Mouse (Mus musculus): Measurements from ENCODE around the gene Fip1l1. TPM values are rescaled to one million over a fixed set of nuclear protein-coding genes. Genes with fewer than 3 reads are reported as not detected.

The Fip1l1 gene
- polyA plus RNA-seq, 1 experiment from 2014 or later: 113 TPM

GRCm38 (mm10) chr5:74602371-74602770 is 67.1 kb downstream of the Fip1l1 start:
- Histone ChIP-seq H3K36me3 (ENCODE audit: control insufficient read depth, insufficient read depth, low read length) (no peaks in the 10 kb centered on the region; the same call in 1 of the 2 replicates), H3K27me3 (ENCODE audit: control insufficient read depth, insufficient read depth, low read length) (no peaks in the 10 kb centered on the region), H3K9ac (ENCODE audit: low read length) (no peak overlapping the region), H3K4me1 (ENCODE audit: control insufficient read depth, insufficient read depth, low read length) (0 out of 2 replicates have a peak, but pooled peaks cover 5% of the 10 kb centered on the region), H3K4me3 (ENCODE audit: low read depth, low read length) (no peak overlapping the region), H3K9me3 (ENCODE audit: control insufficient read depth, low read length) (no peaks in the 10 kb centered on the region), H3K4me2 (ENCODE audit: low read depth, severe bottlenecking) (no peak overlapping the region), H3K27ac (replicated peaks; ENCODE audit: low read depth, low read length) (no peak overlapping the region)
- ATAC-seq (ENCODE audit: insufficient number of reproducible peaks, low FRiP score, low TSS enrichment, low read depth) (no peak), DNase-seq (ENCODE audit: low spot score) (no peak)
- WGBS: 82% methylated on average over 10 of the region's 10 CpGs

GRCm38 (mm10) chr5:74603306-74603705 is 68.1 kb downstream of the Fip1l1 start:
- Histone ChIP-seq H3K4me2 (ENCODE audit: low read depth, severe bottlenecking) (no peak overlapping the region), H3K4me3 (ENCODE audit: low read depth, low read length) (no peak overlapping the region), H3K4me1 (ENCODE audit: control insufficient read depth, insufficient read depth, low read length) (0 out of 2 replicates have a peak, but pooled peaks cover 5% of the 10 kb centered on the region), H3K9ac (ENCODE audit: low read length) (no peak overlapping the region), H3K27me3 (ENCODE audit: control insufficient read depth, insufficient read depth, low read length) (no peaks in the 10 kb centered on the region), H3K36me3 (ENCODE audit: control insufficient read depth, insufficient read depth, low read length) (no peaks in the 10 kb centered on the region; the same call in 1 of the 2 replicates), H3K9me3 (ENCODE audit: control insufficient read depth, low read length) (no peaks in the 10 kb centered on the region), H3K27ac (replicated peaks; ENCODE audit: low read depth, low read length) (no peak overlapping the region)
- DNase-seq (ENCODE audit: low spot score) (no peak), ATAC-seq (ENCODE audit: insufficient number of reproducible peaks, low FRiP score, low TSS enrichment, low read depth) (no peak)
- WGBS: 72% methylated on average over 4 of the region's 4 CpGs

- WGBS: 91% methylated on average over 8 of the region's 8 CpGs
Observed at GRCm38 (mm10) chr5:74606213-74606612, 71.0 kb downstream of the Fip1l1 start.

GRCm38 (mm10) chr5:74610511-74610910 is 75.3 kb downstream of the Fip1l1 start:
- H3K9ac ChIP-seq (ENCODE audit: low read length): no peak overlapping the region
- H3K36me3 ChIP-seq (ENCODE audit: control insufficient read depth, insufficient read depth, low read length): no peaks in the 10 kb centered on the region
- no peak for ATAC-seq (ENCODE audit: insufficient number of reproducible peaks, low FRiP score, low TSS enrichment, low read depth)
- DNase-seq (ENCODE audit: low spot score): no peak
- H3K4me1 ChIP-seq (ENCODE audit: control insufficient read depth, insufficient read depth, low read length): peaks cover 6% of the 10 kb centered on the region
- no peak overlapping the region for H3K4me2 ChIP-seq (ENCODE audit: low read depth, severe bottlenecking)
- H3K4me3 ChIP-seq (ENCODE audit: low read depth, low read length): no peak overlapping the region
- no peak overlapping the region for H3K27ac ChIP-seq (replicated peaks; ENCODE audit: low read depth, low read length)
- no peaks in the 10 kb centered on the region for H3K27me3 ChIP-seq (ENCODE audit: control insufficient read depth, insufficient read depth, low read length)
- no peaks in the 10 kb centered on the region for H3K9me3 ChIP-seq (ENCODE audit: control insufficient read depth, low read length)
- WGBS: 85% methylated on average over 10 of the region's 10 CpGs

More at GRCm38 (mm10) chr5:74606213-74606612, 71.0 kb downstream of the Fip1l1 start:
- Histone ChIP-seq H3K27me3 (ENCODE audit: control insufficient read depth, insufficient read depth, low read length) (no peaks in the 10 kb centered on the region), H3K9ac (ENCODE audit: low read length) (no peak overlapping the region), H3K36me3 (ENCODE audit: control insufficient read depth, insufficient read depth, low read length) (no peaks in the 10 kb centered on the region), H3K9me3 (ENCODE audit: control insufficient read depth, low read length) (no peaks in the 10 kb centered on the region), H3K4me3 (ENCODE audit: low read depth, low read length) (no peak overlapping the region), H3K4me1 (ENCODE audit: control insufficient read depth, insufficient read depth, low read length) (0 out of 2 replicates have a peak, but pooled peaks cover 5% of the 10 kb centered on the region), H3K27ac (replicated peaks; ENCODE audit: low read depth, low read length) (no peak overlapping the region), H3K4me2 (ENCODE audit: low read depth, severe bottlenecking) (no peak overlapping the region)
- no peak for DNase-seq (ENCODE audit: low spot score)
- no peak for ATAC-seq (ENCODE audit: insufficient number of reproducible peaks, low FRiP score, low TSS enrichment, low read depth)

GRCm38 (mm10) chr5:74612713-74613112 is 77.5 kb downstream of the Fip1l1 start:
- no peak for DNase-seq (ENCODE audit: low spot score)
- no peak overlapping the region for H3K9ac ChIP-seq (ENCODE audit: low read length)
- WGBS: 84% methylated on average over 5 of the region's 5 CpGs
- no peaks in the 10 kb centered on the region for H3K9me3 ChIP-seq (ENCODE audit: control insufficient read depth, low read length)
- H3K4me2 ChIP-seq (ENCODE audit: low read depth, severe bottlenecking): no peak overlapping the region
- no peak overlapping the region for H3K27ac ChIP-seq (replicated peaks; ENCODE audit: low read depth, low read length)
- H3K4me3 ChIP-seq (ENCODE audit: low read depth, low read length): no peak overlapping the region
- no peak for ATAC-seq (ENCODE audit: insufficient number of reproducible peaks, low FRiP score, low TSS enrichment, low read depth)
- H3K27me3 ChIP-seq (ENCODE audit: control insufficient read depth, insufficient read depth, low read length): no peaks in the 10 kb centered on the region
- no peaks in the 10 kb centered on the region for H3K36me3 ChIP-seq (ENCODE audit: control insufficient read depth, insufficient read depth, low read length)
- peaks cover 15% of the 10 kb centered on the region for H3K4me1 ChIP-seq (ENCODE audit: control insufficient read depth, insufficient read depth, low read length)

GRCm38 (mm10) chr5:74613491-74614151 is 78.4 kb downstream of the Fip1l1 start:
- Histone ChIP-seq H3K4me2 (ENCODE audit: low read depth, severe bottlenecking) (no peak overlapping the region; the same call in 1 of the 2 replicates), H3K9me3 (ENCODE audit: control insufficient read depth, low read length) (no peaks in the 10 kb centered on the region), H3K4me3 (ENCODE audit: low read depth, low read length) (no peak overlapping the region), H3K27me3 (ENCODE audit: control insufficient read depth, insufficient read depth, low read length) (no peaks in the 10 kb centered on the region), H3K4me1 (ENCODE audit: control insufficient read depth, insufficient read depth, low read length) (peaks cover 16% of the 10 kb centered on the region), H3K36me3 (ENCODE audit: control insufficient read depth, insufficient read depth, low read length) (no peaks in the 10 kb centered on the region), H3K27ac (replicated peaks; ENCODE audit: low read depth, low read length) (peak overlapping the region; percentile 48; the same call in 1 of the 2 replicates), H3K9ac (ENCODE audit: low read length) (no peak overlapping the region)
- no peak for ATAC-seq (ENCODE audit: insufficient number of reproducible peaks, low FRiP score, low TSS enrichment, low read depth)
- no peak for DNase-seq (ENCODE audit: low spot score)
- 40% methylated on average over 18 of the region's 18 CpGs for WGBS

GRCm38 (mm10) chr5:74617816-74618572 is 82.7 kb downstream of the Fip1l1 start:
- H3K9me3 ChIP-seq (ENCODE audit: control insufficient read depth, low read length): no peaks in the 10 kb centered on the region
- no peak overlapping the region for H3K9ac ChIP-seq (ENCODE audit: low read length)
- ATAC-seq (ENCODE audit: insufficient number of reproducible peaks, low FRiP score, low TSS enrichment, low read depth) (no peak), DNase-seq (ENCODE audit: low spot score) (no peak)
- H3K4me1 ChIP-seq (ENCODE audit: control insufficient read depth, insufficient read depth, low read length): peaks cover 32% of the 10 kb centered on the region
- no peaks in the 10 kb centered on the region for H3K27me3 ChIP-seq (ENCODE audit: control insufficient read depth, insufficient read depth, low read length)
- no peaks in the 10 kb centered on the region for H3K36me3 ChIP-seq (ENCODE audit: control insufficient read depth, insufficient read depth, low read length)
- no peak overlapping the region for H3K4me2 ChIP-seq (ENCODE audit: low read depth, severe bottlenecking)
- H3K27ac ChIP-seq (replicated peaks; ENCODE audit: low read depth, low read length): peak overlapping the region; percentile 38
- H3K4me3 ChIP-seq (ENCODE audit: low read depth, low read length): no peak overlapping the region
- 29% methylated on average over 13 of the region's 13 CpGs for WGBS

GRCm38 (mm10) chr5:74618573-74619059 is 83.4 kb downstream of the Fip1l1 start:
- ATAC-seq (ENCODE audit: insufficient number of reproducible peaks, low FRiP score, low TSS enrichment, low read depth): no peak

More at GRCm38 (mm10) chr5:74618573-74619059, 83.4 kb downstream of the Fip1l1 start:
- Histone ChIP-seq H3K4me1 (ENCODE audit: control insufficient read depth, insufficient read depth, low read length) (peaks cover 32% of the 10 kb centered on the region), H3K4me2 (ENCODE audit: low read depth, severe bottlenecking) (no peak overlapping the region), H3K9me3 (ENCODE audit: control insufficient read depth, low read length) (no peaks in the 10 kb centered on the region), H3K27ac (replicated peaks; ENCODE audit: low read depth, low read length) (peak overlapping the region; percentile 38; the same call in 1 of the 2 replicates), H3K4me3 (ENCODE audit: low read depth, low read length) (no peak overlapping the region), H3K27me3 (ENCODE audit: control insufficient read depth, insufficient read depth, low read length) (no peaks in the 10 kb centered on the region), H3K36me3 (ENCODE audit: control insufficient read depth, insufficient read depth, low read length) (no peaks in the 10 kb centered on the region), H3K9ac (ENCODE audit: low read length) (no peak overlapping the region)
- 69% methylated on average over 3 of the region's 3 CpGs for WGBS
- DNase-seq (ENCODE audit: low spot score): no peak

Measured in limb, embryonic 11.5 days (tissue).